Mouse (Mus musculus) midbrain, embryonic 15.5 days (tissue): ENCODE measurements around the gene Capn2. TPM values are rescaled to one million over a fixed set of nuclear protein-coding genes. Genes with fewer than 3 reads are reported as not detected.

ENCODE experiments used
- ATAC-seq: fragments of 200-750 bp; cut with Nextera tagmentation; replicated peaks from 2 replicates; pipeline ENCODE4 v1.8.0; 2017; ENCODE audit warnings: moderate TSS enrichment
- H3K27ac ChIP-seq: fragments of 300-500 bp; sonication (generic); 2 replicates; pipeline ENCODE4 v1.5.1; 2015; ENCODE audit warnings: mild to moderate bottlenecking, inconsistent platforms
- H3K27me3 ChIP-seq: fragments of 300-500 bp; sonication (generic); replicated peaks from 2 replicates; pipeline ENCODE4 v1.6.1; 2015; ENCODE audit warnings: inconsistent platforms
- H3K36me3 ChIP-seq: fragments of 300-500 bp; sonication (generic); replicated peaks from 2 replicates; pipeline ENCODE4 v1.6.1; 2015; ENCODE audit warnings: inconsistent platforms
- H3K4me1 ChIP-seq: fragments of 300-500 bp; sonication (generic); 2 replicates; pipeline ENCODE4 v1.6.1; 2015; ENCODE audit warnings: inconsistent platforms
- H3K4me2 ChIP-seq: fragments of 300-500 bp; sonication (generic); 2 replicates; pipeline ENCODE4 v1.6.1; 2015; ENCODE audit warnings: inconsistent platforms, mild to moderate bottlenecking, moderate library complexity
- H3K4me3 ChIP-seq: fragments of 300-500 bp; sonication (generic); 2 replicates; pipeline ENCODE4 v1.5.1; 2015; ENCODE audit warnings: mild to moderate bottlenecking, inconsistent platforms
- H3K9ac ChIP-seq: fragments of 300-500 bp; sonication (generic); 2 replicates; pipeline ENCODE4 v1.6.1; 2015; ENCODE audit warnings: mild to moderate bottlenecking, inconsistent platforms
- H3K9me3 ChIP-seq: fragments of 300-500 bp; sonication (generic); 2 replicates; pipeline ENCODE4 v1.6.1; 2016; ENCODE audit warnings: inconsistent platforms
- WGBS: fragments of 180-500 bp; shearing (Covaris S2); methylation state at CpG from one replicate; pipeline ENCODE4 v1.1.7; 2015; ENCODE audit warnings: mixed read lengths; 5-methylcytosine and 5-hydroxymethylcytosine counted together
- polyA plus RNA-seq: library from polyadenylated mRNA; unstranded; fragments of >200 nt; fragmentation: Nextera tagmentation; extraction: Ambion mirVana; gene quantifications from 2 replicates; pipeline ENCODE4 v1.2.1, GENCODE M21; 2015

The Capn2 gene
- polyA plus RNA-seq: 85.6 and 86.2 TPM in 2 replicates

- peak within 1 kb of the TSS; percentile 87 for H3K27ac ChIP-seq
- peaks cover 2% of the 10 kb centered on the region; the same call in 1 of the 2 replicates for H3K36me3 ChIP-seq
- H3K4me2 ChIP-seq: peak within 1 kb of the TSS; percentile 82
- under 1% methylated on average over 80 of the region's 84 CpGs for WGBS
- no peaks in the 10 kb centered on the region for H3K9me3 ChIP-seq
- H3K27me3 ChIP-seq: peaks cover 7% of the 10 kb centered on the region
- ATAC-seq: peak; percentile 98
- H3K4me1 ChIP-seq: peaks cover 20% of the 10 kb centered on the region
- H3K4me3 ChIP-seq: peak within 1 kb of the TSS; percentile 81
- H3K9ac ChIP-seq: peak within 1 kb of the TSS; percentile 87
Observed at GRCm38 (mm10) chr1:182516758-182517676, at the start of gene Capn2. Gene Capn2 (minus strand): TSS chr1:182517608.

DNA sequence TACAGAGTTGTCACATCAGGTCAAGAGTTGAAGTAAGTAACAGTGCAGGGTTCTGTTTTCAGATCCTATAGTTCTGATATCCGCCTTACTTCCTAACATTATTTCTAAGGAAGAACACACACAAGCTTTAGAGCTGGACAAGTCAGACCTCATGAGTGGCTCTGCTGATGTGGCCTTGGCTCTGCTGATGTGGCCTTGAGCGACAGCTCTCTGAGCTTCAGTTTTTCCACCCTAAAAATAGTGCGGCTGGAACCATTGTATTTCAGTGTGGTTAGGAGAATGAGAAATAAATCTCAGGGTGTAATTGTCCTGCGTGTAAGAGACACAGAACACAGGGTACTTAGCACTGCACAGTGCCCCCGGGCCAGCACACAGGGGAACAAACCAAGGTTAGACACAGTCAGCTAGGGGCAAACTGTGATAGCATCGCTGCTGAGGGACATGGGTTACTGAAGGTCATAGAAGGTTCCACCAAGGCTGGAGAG lies 48.0 kb upstream of the Capn2 start:
- H3K4me1 ChIP-seq: peaks cover 11% of the 10 kb centered on the region
- H3K27ac ChIP-seq: no peak overlapping the region
- no peak for ATAC-seq
- 93% methylated on average over 6 of the region's 6 CpGs for WGBS
- H3K9ac ChIP-seq: no peak overlapping the region
- peaks cover 4% of the 10 kb centered on the region; the same call in 1 of the 2 replicates for H3K27me3 ChIP-seq
- H3K9me3 ChIP-seq: no peaks in the 10 kb centered on the region
- H3K36me3 ChIP-seq: no peaks in the 10 kb centered on the region
- no peak overlapping the region for H3K4me3 ChIP-seq
- no peak overlapping the region for H3K4me2 ChIP-seq

- no peak for ATAC-seq
- H3K4me1 ChIP-seq: peaks cover 11% of the 10 kb centered on the region
- WGBS: 80% methylated on average over 5 of the region's 5 CpGs
- H3K9ac ChIP-seq: no peak within 1 kb of the TSS
- H3K27ac ChIP-seq: no peak within 1 kb of the TSS
- no peak within 1 kb of the TSS for H3K4me3 ChIP-seq
- no peak within 1 kb of the TSS for H3K4me2 ChIP-seq
- no peaks in the 10 kb centered on the region for H3K36me3 ChIP-seq
- H3K27me3 ChIP-seq: peaks cover 4% of the 10 kb centered on the region; the same call in 1 of the 2 replicates
- no peaks in the 10 kb centered on the region for H3K9me3 ChIP-seq
Observed at GRCm38 (mm10) chr1:182564408-182565120, 47.2 kb upstream of the Capn2 start, which contains the start of gene Capn8. Gene Capn8 (plus strand): TSS chr1:182565007.

DNA sequence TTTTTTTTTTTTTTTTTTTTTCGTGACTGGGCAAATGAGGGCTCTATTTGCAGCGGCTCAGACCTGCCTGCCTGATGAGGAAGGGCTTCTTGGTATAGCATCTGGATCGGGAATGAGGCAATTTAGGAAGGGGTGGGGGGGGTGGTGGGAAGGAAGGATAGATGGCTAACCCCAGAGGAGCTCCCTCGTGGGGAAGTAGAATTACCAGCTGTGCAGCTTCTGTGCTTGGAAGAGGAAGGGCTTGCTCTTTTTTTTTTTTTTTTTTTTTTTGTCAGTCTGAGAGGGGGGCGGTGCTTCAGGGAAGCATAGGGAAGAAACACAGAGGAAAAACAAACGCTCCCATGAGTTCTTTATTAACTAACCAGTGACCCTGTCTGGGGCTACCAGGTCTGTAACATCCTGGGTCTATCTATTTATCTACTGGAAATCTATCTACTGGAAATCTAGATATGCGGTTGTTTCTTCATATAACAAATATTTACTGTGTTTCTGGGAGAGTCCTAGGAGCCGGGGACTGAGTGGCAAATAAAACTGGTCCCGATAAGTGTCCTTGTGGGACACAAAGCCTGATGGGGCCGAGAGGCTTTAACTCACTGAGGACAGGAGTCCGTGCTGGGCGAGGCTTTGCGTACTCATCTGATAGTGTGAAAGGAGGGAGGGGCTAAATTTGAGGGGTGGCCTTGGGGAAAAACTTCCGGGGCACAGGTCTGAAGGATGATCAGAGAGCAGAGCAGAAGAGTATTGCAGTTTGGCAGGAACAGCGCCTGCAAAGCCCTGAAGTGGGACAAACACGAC lies 45.4 kb upstream of the Capn2 start:
- Histone ChIP-seq H3K9ac (no peak overlapping the region), H3K27ac (0 out of 2 replicates have a peak overlapping the region, but pooled peaks have one; percentile 20), H3K27me3 (peaks cover 4% of the 10 kb centered on the region; the same call in 1 of the 2 replicates), H3K4me3 (no peak overlapping the region), H3K36me3 (no peaks in the 10 kb centered on the region), H3K9me3 (no peaks in the 10 kb centered on the region), H3K4me2 (0 out of 2 replicates have a peak overlapping the region, but pooled peaks have one; percentile 14), H3K4me1 (peaks cover 11% of the 10 kb centered on the region)
- no peak for ATAC-seq
- WGBS: 44% methylated on average over 16 of the region's 16 CpGs

GRCm38 (mm10) chr1:182561945-182562514 lies 44.6 kb upstream of the Capn2 start:
- no peak overlapping the region for H3K9ac ChIP-seq
- ATAC-seq: no peak
- no peak overlapping the region for H3K4me2 ChIP-seq
- H3K4me1 ChIP-seq: peaks cover 11% of the 10 kb centered on the region
- H3K27me3 ChIP-seq: peaks cover 4% of the 10 kb centered on the region; the same call in 1 of the 2 replicates
- H3K27ac ChIP-seq: 0 out of 2 replicates have a peak overlapping the region, but pooled peaks have one; percentile 20
- no peaks in the 10 kb centered on the region for H3K36me3 ChIP-seq
- 72% methylated on average over 11 of the region's 11 CpGs for WGBS
- no peaks in the 10 kb centered on the region for H3K9me3 ChIP-seq
- H3K4me3 ChIP-seq: no peak overlapping the region

GRCm38 (mm10) chr1:182560390-182561098 lies 43.1 kb upstream of the Capn2 start:
- H3K4me2 ChIP-seq: no peak overlapping the region
- H3K4me1 ChIP-seq: peaks cover 11% of the 10 kb centered on the region
- H3K9ac ChIP-seq: no peak overlapping the region
- no peak overlapping the region for H3K27ac ChIP-seq
- no peaks in the 10 kb centered on the region for H3K9me3 ChIP-seq
- 20% methylated on average over 3 of the region's 3 CpGs for WGBS
- peaks cover 4% of the 10 kb centered on the region; the same call in 1 of the 2 replicates for H3K27me3 ChIP-seq
- H3K36me3 ChIP-seq: no peaks in the 10 kb centered on the region
- H3K4me3 ChIP-seq: no peak overlapping the region
- ATAC-seq: peak; percentile 59

GRCm38 (mm10) chr1:182559530-182559929 lies 42.1 kb upstream of the Capn2 start:
- no peak overlapping the region for H3K4me2 ChIP-seq
- H3K4me1 ChIP-seq: peaks cover 11% of the 10 kb centered on the region
- no peak overlapping the region for H3K4me3 ChIP-seq
- no peaks in the 10 kb centered on the region for H3K9me3 ChIP-seq
- no peak for ATAC-seq
- no peaks in the 10 kb centered on the region for H3K36me3 ChIP-seq
- 90% methylated on average over 11 of the region's 11 CpGs for WGBS
- H3K9ac ChIP-seq: no peak overlapping the region
- no peak overlapping the region for H3K27ac ChIP-seq
- H3K27me3 ChIP-seq: peaks cover 4% of the 10 kb centered on the region; the same call in 1 of the 2 replicates

DNA sequence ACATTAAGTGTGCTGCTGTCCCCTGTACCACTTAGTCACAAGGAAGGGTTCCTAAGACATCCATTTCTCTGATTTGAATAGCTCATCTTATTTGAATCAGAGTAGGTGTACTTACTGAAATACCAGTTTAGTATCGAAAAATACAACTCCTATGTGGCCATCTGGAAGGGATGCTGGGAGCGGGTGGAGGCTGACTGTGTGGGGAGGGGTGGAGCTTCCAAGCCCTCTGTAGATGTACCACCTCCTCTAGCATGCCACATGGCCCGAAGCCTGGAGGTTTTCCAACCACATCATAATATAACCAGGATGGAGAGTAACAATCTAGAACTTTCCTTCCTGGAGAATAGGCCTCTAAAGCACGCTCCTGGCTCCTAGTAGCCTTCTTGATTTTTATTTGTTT lies 40.9 kb upstream of the Capn2 start:
- Histone ChIP-seq H3K9ac (no peak overlapping the region), H3K27me3 (peaks cover 4% of the 10 kb centered on the region; the same call in 1 of the 2 replicates), H3K4me3 (no peak overlapping the region), H3K4me1 (peaks cover 11% of the 10 kb centered on the region), H3K9me3 (no peaks in the 10 kb centered on the region), H3K36me3 (no peaks in the 10 kb centered on the region), H3K27ac (no peak overlapping the region), H3K4me2 (no peak overlapping the region)
- no peak for ATAC-seq
- 80% methylated on average over 4 of the region's 4 CpGs for WGBS

GRCm38 (mm10) chr1:182553649-182554375 lies 36.4 kb upstream of the Capn2 start:
- WGBS: 61% methylated on average over 12 of the region's 12 CpGs
- Histone ChIP-seq H3K36me3 (no peaks in the 10 kb centered on the region), H3K27me3 (no peaks in the 10 kb centered on the region), H3K4me1 (no peaks in the 10 kb centered on the region), H3K27ac (no peak overlapping the region), H3K9me3 (no peaks in the 10 kb centered on the region), H3K4me3 (no peak overlapping the region), H3K9ac (no peak overlapping the region), H3K4me2 (no peak overlapping the region)
- 0 out of 2 replicates have a peak, but pooled peaks have one; percentile 58 for ATAC-seq

- Histone ChIP-seq H3K4me2 (no peak overlapping the region), H3K9me3 (no peaks in the 10 kb centered on the region), H3K4me3 (no peak overlapping the region), H3K27ac (no peak overlapping the region), H3K36me3 (no peaks in the 10 kb centered on the region), H3K9ac (no peak overlapping the region), H3K27me3 (no peaks in the 10 kb centered on the region), H3K4me1 (no peaks in the 10 kb centered on the region)
- no peak for ATAC-seq
- 81% methylated on average over 8 of the region's 8 CpGs for WGBS
Observed at GRCm38 (mm10) chr1:182550761-182551160, 33.4 kb upstream of the Capn2 start.
